ENCODE assay signal across 16 mouse cellular contexts in genomic region chr4:150706291-150706690, GRCm38 (mm10). TPM values are rescaled to one million over a fixed set of nuclear protein-coding genes. Genes with fewer than 3 reads are reported as not detected.
DNase-seq lines count a peak whose midpoint lies in the region; ATAC-seq and TF ChIP-seq lines count a peak whose summit lies in the region.
"Had no signal": no experiment of that assay in that cellular context is flagged by ENCODE, and none has a peak within 500 bp of the region (broad histone marks: within the 10 kb centered on the region; RNA-seq: fewer than 3 reads in every experiment).

No protein-coding gene starts in this region.

- ATAC-seq in kidney, embryonic 14.5 days (ENCODE audit: low FRiP score, low TSS enrichment) = no peak
- ATAC-seq in stomach, postnatal 0 days (ENCODE audit: low FRiP score, low TSS enrichment) = no peak
- ATAC-seq: forebrain, embryonic 16.5 days had no signal

- H3K4me2 ChIP-seq in kidney, embryonic 14.5 days (replicated peaks; ENCODE audit: low read depth, low read length) = no peak overlapping the region
- no peak overlapping the region for H3K4me2 ChIP-seq in stomach, postnatal 0 days (replicated peaks; ENCODE audit: low read depth)
- H3K4me2 ChIP-seq: heart, embryonic 15.5 days; lung, embryonic 14.5 days; midbrain, embryonic 12.5 days had no signal

- no peak overlapping the region for H3K27ac ChIP-seq in kidney, embryonic 14.5 days (ENCODE audit: low read depth, low read length)
- H3K27ac ChIP-seq in stomach, postnatal 0 days (replicated peaks) = peak overlapping the region; percentile 82; the same call in 1 of the 2 replicates
- H3K27ac ChIP-seq: midbrain, embryonic 12.5 days had no signal

- H3K27me3 ChIP-seq in kidney, embryonic 14.5 days (ENCODE audit: control insufficient read depth, insufficient read depth, low read length) = no peaks in the 10 kb centered on the region
- H3K27me3 ChIP-seq in stomach, postnatal 0 days (ENCODE audit: control insufficient read depth, insufficient read depth, low read length) = no peaks in the 10 kb centered on the region

- 93% methylated on average over 7 of the region's 7 CpGs for WGBS in kidney, embryonic 14.5 days
- 90% methylated on average over 7 of the region's 7 CpGs for WGBS in stomach, postnatal 0 days

- H3K4me1 ChIP-seq in kidney, embryonic 14.5 days (ENCODE audit: control insufficient read depth, insufficient read depth, low read length) = peaks cover 34% of the 10 kb centered on the region
- H3K4me1 ChIP-seq in stomach, postnatal 0 days (replicated peaks; ENCODE audit: control insufficient read depth, insufficient read depth) = peaks cover 10% of the 10 kb centered on the region

- TF ChIP-seq CTCF in stomach, postnatal 0 days (IDR thresholded peaks at IDR 0.05; ENCODE audit: low read depth) = no peak

- no peak overlapping the region for H3K4me3 ChIP-seq in kidney, embryonic 14.5 days (ENCODE audit: low read length)
- H3K4me3 ChIP-seq in stomach, postnatal 0 days (ENCODE audit: low read depth, low read length) = no peak overlapping the region
- H3K4me3 ChIP-seq: heart, embryonic 15.5 days; hindbrain, embryonic 10.5 days; midbrain, embryonic 12.5 days had no signal

- no peak overlapping the region for H3K9ac ChIP-seq in kidney, embryonic 14.5 days (ENCODE audit: low read depth, low read length)
- no peak overlapping the region for H3K9ac ChIP-seq in stomach, postnatal 0 days (ENCODE audit: low read length)
- H3K9ac ChIP-seq: heart, embryonic 15.5 days; lung, embryonic 14.5 days; midbrain, embryonic 12.5 days had no signal

- H3K36me3 ChIP-seq in kidney, embryonic 14.5 days (ENCODE audit: control insufficient read depth, insufficient read depth, low read length) = no peaks in the 10 kb centered on the region
- H3K36me3 ChIP-seq in stomach, postnatal 0 days (ENCODE audit: control insufficient read depth, insufficient read depth, low read length) = no peaks in the 10 kb centered on the region
- H3K36me3 ChIP-seq: heart, embryonic 15.5 days; hindbrain, embryonic 10.5 days; midbrain, embryonic 12.5 days had no signal

- no peak for TF ChIP-seq EP300 in stomach, postnatal 0 days (optimal IDR thresholded peaks at IDR 0.05)

- DNase-seq in kidney, adult 11 months = peak; percentile 79
- DNase-seq in kidney, adult 9 months = peak; percentile 89
- DNase-seq in kidney, postnatal 36 days = peak; percentile 80
- no peak for DNase-seq in stomach, postnatal 0 days (ENCODE audit: low spot score)
- no peak for DNase-seq in cerebellum, postnatal 14 days
- no peak for DNase-seq in lung, postnatal 36 days
- DNase-seq: cerebellum, postnatal 36 days; left cerebral cortex, postnatal 4 days; lung, embryonic 14.5 days; right cerebral cortex, postnatal 25 days had no signal

- H3K9me3 ChIP-seq in kidney, embryonic 14.5 days (ENCODE audit: control insufficient read depth, low read length) = no peaks in the 10 kb centered on the region
- H3K9me3 ChIP-seq in stomach, postnatal 0 days (ENCODE audit: control insufficient read depth, low read length) = no peaks in the 10 kb centered on the region
- H3K9me3 ChIP-seq: heart, embryonic 15.5 days; hindbrain, embryonic 10.5 days; midbrain, embryonic 12.5 days had no signal

RNA-seq across cellular contexts. Expression of gene Slc45a1, which starts 54.3 kb away (rescaled TPM):
- not detected in 2 replicates for polyA plus RNA-seq in kidney, embryonic 14.5 days (2014; fragmentation: Nextera tagmentation; extraction: Ambion mirVana)
- polyA plus RNA-seq in stomach, postnatal 0 days (2015; fragmentation: Nextera tagmentation; extraction: Ambion mirVana) = 0.63 and 0.64 TPM in 2 replicates
- polyA plus RNA-seq: heart, embryonic 15.5 days; lung, embryonic 14.5 days; thymus, postnatal 0 days had no signal

Comparison
In these comparisons a context has a peak if more than half of its experiments do, and no peak if none do; other contexts are left out.
1. DNase-seq: peak in kidney, adult 11 months (single experiment), kidney, adult 9 months (single experiment) and kidney, postnatal 36 days (2 of 2); none in stomach, postnatal 0 days (single experiment), cerebellum, postnatal 14 days (0 of 2) and lung, postnatal 36 days (single experiment).